Comparison of ENCODE assay signal across 8 mouse cellular contexts in the genomic region with DNA sequence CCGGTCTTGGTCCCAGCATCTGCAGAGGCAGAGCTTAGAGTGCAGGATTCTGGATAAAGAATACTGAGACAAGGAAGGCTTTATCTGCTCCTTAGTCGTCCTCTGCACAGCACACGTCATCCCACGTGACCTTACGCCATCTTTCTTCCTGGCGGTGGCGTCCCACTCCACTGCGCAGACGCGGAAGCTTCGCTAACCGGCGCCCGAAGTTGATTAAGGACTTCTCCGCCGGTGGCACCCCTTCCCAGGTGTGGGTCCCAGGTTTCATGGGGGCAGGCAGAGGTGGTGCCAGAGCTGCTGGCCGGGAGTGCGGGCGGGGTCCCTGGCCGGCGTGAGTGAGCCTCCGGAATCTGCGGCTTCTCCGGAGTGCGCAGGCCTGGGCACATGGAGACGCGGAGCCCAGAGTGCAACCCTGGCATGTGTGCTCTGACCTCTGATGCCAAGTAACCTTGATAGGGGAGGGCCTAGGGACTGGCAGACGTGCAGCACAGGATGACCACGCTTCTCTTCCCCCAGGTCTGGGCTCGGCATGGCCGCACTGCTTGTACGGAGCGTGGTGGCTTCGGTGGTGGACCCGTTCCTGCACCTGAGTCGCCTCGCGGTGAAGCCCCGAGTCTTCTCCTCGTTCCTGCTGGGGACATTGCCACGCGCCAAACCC. TPM values are rescaled to one million over a fixed set of nuclear protein-coding genes. Genes with fewer than 3 reads are reported as not detected.
DNase-seq lines count a peak whose midpoint lies in the region; ATAC-seq and TF ChIP-seq lines count a peak whose summit lies in the region.

No protein-coding gene starts in this region.

- H3K4me3 ChIP-seq in forebrain, embryonic 15.5 days, result peak overlapping the region; percentile 78
- peak overlapping the region; percentile 93 for H3K4me3 ChIP-seq in layer of hippocampus, adult 2 months
- peak overlapping the region; percentile 82 for H3K4me3 ChIP-seq in lung, embryonic 14.5 days (ENCODE audit: low read depth, low read length)
- H3K4me3 ChIP-seq in olfactory bulb, adult 2 months (ENCODE audit: insufficient read depth, low read depth, low read length), result peak overlapping the region; percentile 68
- peak overlapping the region; percentile 94 for H3K4me3 ChIP-seq in thymus, adult 2 months (ENCODE audit: control insufficient read depth, insufficient read depth, low read length)

- no peaks in the 10 kb centered on the region; the same call in 1 of the 2 replicates for H3K36me3 ChIP-seq in forebrain, embryonic 15.5 days
- H3K36me3 ChIP-seq in lung, embryonic 14.5 days (ENCODE audit: insufficient read depth), result 0 out of 2 replicates have a peak, but pooled peaks cover 8% of the 10 kb centered on the region
- no peaks in the 10 kb centered on the region for H3K36me3 ChIP-seq in thymus, adult 2 months (ENCODE audit: control insufficient read depth, insufficient read depth, low read length)

- no peaks in the 10 kb centered on the region for H3K9me3 ChIP-seq in forebrain, embryonic 15.5 days
- no peaks in the 10 kb centered on the region for H3K9me3 ChIP-seq in lung, embryonic 14.5 days (ENCODE audit: low read depth, low read length)

- peak; percentile 50; the same call in 1 of the 2 replicates for TF ChIP-seq POLR2A in olfactory bulb, adult 2 months (IDR thresholded peaks at IDR 0.05; ENCODE audit: insufficient read depth, low read depth, low read length)
- peak; percentile 64; the same call in 1 of the 2 replicates for TF ChIP-seq POLR2A in thymus, adult 2 months (IDR thresholded peaks at IDR 0.05; ENCODE audit: control insufficient read depth, extremely low read depth, insufficient read depth, low read length, poor library complexity)

- H3K4me2 ChIP-seq in forebrain, embryonic 15.5 days (replicated peaks), result peak overlapping the region; percentile 93
- H3K4me2 ChIP-seq in lung, embryonic 14.5 days, result peak overlapping the region; percentile 86

- ATAC-seq in forebrain, embryonic 15.5 days (replicated peaks), result peak; percentile 94
- peak; percentile 86 for ATAC-seq in lung, embryonic 14.5 days (ENCODE audit: insufficient read depth)

- intact Hi-C loops in heart, postnatal 25 days (cut with DNase I), result no loop called here

- H3K27ac ChIP-seq in forebrain, embryonic 15.5 days (replicated peaks), result peak overlapping the region; percentile 78
- H3K27ac ChIP-seq in layer of hippocampus, adult 2 months, result peak overlapping the region; percentile 94
- H3K27ac ChIP-seq in lung, embryonic 14.5 days (ENCODE audit: low read depth), result peak overlapping the region; percentile 73
- peak overlapping the region; percentile 76 for H3K27ac ChIP-seq in olfactory bulb, adult 2 months (ENCODE audit: insufficient read depth, low read depth, low read length)
- no peak overlapping the region for H3K27ac ChIP-seq in thymus, adult 2 months (ENCODE audit: control insufficient read depth, insufficient read depth, low read length)

- peaks cover 29% of the 10 kb centered on the region for H3K4me1 ChIP-seq in forebrain, embryonic 15.5 days
- H3K4me1 ChIP-seq in lung, embryonic 14.5 days (ENCODE audit: insufficient read depth), result peaks cover 2% of the 10 kb centered on the region; the same call in 1 of the 2 replicates
- H3K4me1 ChIP-seq in olfactory bulb, adult 2 months (ENCODE audit: control insufficient read depth, insufficient read depth, low read length), result peaks cover 5% of the 10 kb centered on the region
- peaks cover 10% of the 10 kb centered on the region for H3K4me1 ChIP-seq in thymus, adult 2 months (replicated peaks; ENCODE audit: control insufficient read depth, insufficient read depth, low read length)

- no peaks in the 10 kb centered on the region for H3K27me3 ChIP-seq in forebrain, embryonic 15.5 days
- no peaks in the 10 kb centered on the region for H3K27me3 ChIP-seq in lung, embryonic 14.5 days (ENCODE audit: insufficient read depth, low read length)
- H3K27me3 ChIP-seq in thymus, adult 2 months (ENCODE audit: control insufficient read depth, insufficient read depth, low read length), result no peaks in the 10 kb centered on the region

- WGBS in forebrain, embryonic 15.5 days, result under 1% methylated on average over 42 of the region's 42 CpGs
- WGBS in lung, embryonic 14.5 days, result under 1% methylated on average over 42 of the region's 42 CpGs
- WGBS in olfactory bulb, adult 2 months, result under 1% methylated on average over 42 of the region's 42 CpGs
- WGBS in thymus, adult 2 months, result under 1% methylated on average over 42 of the region's 42 CpGs

- TF ChIP-seq CTCF in layer of hippocampus, adult 2 months (conservative IDR thresholded peaks at IDR 0.05), result peak; percentile 23; the same call in 1 of the 2 replicates
- TF ChIP-seq CTCF in lung, embryonic 14.5 days (IDR thresholded peaks at IDR 0.05; ENCODE audit: low read depth), result 0 out of 2 replicates have a peak, but pooled peaks have one; percentile 10
- no peak for TF ChIP-seq CTCF in olfactory bulb, adult 2 months (IDR thresholded peaks at IDR 0.05; ENCODE audit: insufficient read depth, low read depth, low read length)
- no peak for TF ChIP-seq CTCF in thymus, adult 2 months (IDR thresholded peaks at IDR 0.05; ENCODE audit: borderline replicate concordance, control insufficient read depth, extremely low read depth, insufficient read depth, low read length, poor library complexity)

- H3K9ac ChIP-seq in forebrain, embryonic 15.5 days (replicated peaks), result peak overlapping the region; percentile 85
- peak overlapping the region; percentile 94 for H3K9ac ChIP-seq in lung, embryonic 14.5 days

- peak; percentile 91 for DNase-seq in ES-CJ7 (ENCODE audit: low read depth, low spot score)
- DNase-seq in cerebellum, adult 11 months, result peak; percentile 87
- peak; percentile 72 for DNase-seq in heart, postnatal 25 days (ENCODE audit: low spot score)
- peak; percentile 85 to 86 for DNase-seq in layer of hippocampus, adult 2 months (ENCODE audit: low spot score in 2 of 2)
- DNase-seq in lung, embryonic 14.5 days, result peak; percentile 94
- peak; percentile 89 for DNase-seq in thymus, adult 2 months

RNA-seq across cellular contexts. Expression of gene Ndufs6, which starts 2.6 kb away (rescaled TPM):
- polyA plus RNA-seq in forebrain, embryonic 15.5 days (2015; fragmentation: Nextera tagmentation; extraction: Ambion mirVana), result 357 and 367 TPM in 2 replicates
- 1,000 to 10,000 TPM; 1,182 to 1,218 TPM for total RNA-seq in heart, postnatal 25 days (2021)
- 100 to 1,000 TPM; 156 to 172 TPM for total RNA-seq in layer of hippocampus, adult 2 months (2021)
- 391 and 409 TPM in 2 replicates for polyA plus RNA-seq in lung, embryonic 14.5 days (2014; fragmentation: Nextera tagmentation; extraction: Ambion mirVana)
- not detected in 2 replicates for polyA plus RNA-seq in olfactory bulb, adult 2 months (2012; ENCODE audit: insufficient read depth, insufficient read length, low replicate concordance, missing spikeins)
- polyA plus RNA-seq in thymus, adult 2 months (2012; rRNA removed), result 67.3 and 98.2 TPM in 2 replicates

RNA-seq across cellular contexts. Expression of gene Mrpl36, which starts 2.7 kb away (rescaled TPM):
- polyA plus RNA-seq in forebrain, embryonic 15.5 days (2015; fragmentation: Nextera tagmentation; extraction: Ambion mirVana), result 91.0 and 99.8 TPM in 2 replicates
- 10 to 100 TPM; 52.7 to 54.5 TPM for total RNA-seq in heart, postnatal 25 days (2021)
- total RNA-seq in layer of hippocampus, adult 2 months (2021), result 10 to 100 TPM; 34.3 to 40.8 TPM
- 139 and 147 TPM in 2 replicates for polyA plus RNA-seq in lung, embryonic 14.5 days (2014; fragmentation: Nextera tagmentation; extraction: Ambion mirVana)
- not detected in 2 replicates for polyA plus RNA-seq in olfactory bulb, adult 2 months (2012; ENCODE audit: insufficient read depth, insufficient read length, low replicate concordance, missing spikeins)
- polyA plus RNA-seq in thymus, adult 2 months (2012; rRNA removed), result 133 and 154 TPM in 2 replicates

Comparison
In these comparisons a context has a peak if more than half of its experiments do, and no peak if none do; other contexts are left out.
1. CTCF ChIP-seq: peak in layer of hippocampus, adult 2 months (single experiment) and lung, embryonic 14.5 days (single experiment); none in olfactory bulb, adult 2 months (single experiment) and thymus, adult 2 months (single experiment).
2. RNA of gene Mrpl36, which starts 2.7 kb away (polyA plus RNA-seq): 133 to 154 TPM in thymus, adult 2 months, 139 to 147 TPM in lung, embryonic 14.5 days and 91.0 to 99.8 TPM in forebrain, embryonic 15.5 days; not detected in olfactory bulb, adult 2 months; every median in the first group is over 10 times any median in the second.
3. Peak in every context shown above with its lines, with median percentiles within 50 percentile points of each other: DNase-seq and H3K4me3 ChIP-seq.